Mouse (Mus musculus) heart, adult 2 months (tissue): ENCODE data around the gene Vti1a.

Experiments
- CTCF ChIP-seq: fragments of 200-600 bp; IDR thresholded peaks from 2 replicates; pipeline ENCODE4 v1.8.1; 2022; ENCODE audit warnings: antibody characterized with exemption, mild to moderate bottlenecking, moderate library complexity
- EP300 ChIP-seq: fragments of 200-500 bp; IDR thresholded peaks from 2 replicates; pipeline ENCODE4 v1.6.1; 2011; ENCODE audit warnings: low read depth, low read length, control low read depth; ENCODE audit not compliant: insufficient read depth
- POLR2A ChIP-seq: fragments of 200-500 bp; IDR thresholded peaks from 2 replicates; pipeline ENCODE4 v1.6.1; 2011; ENCODE audit warnings: mild to moderate bottlenecking, low read depth, low read length, control low read depth; ENCODE audit not compliant: insufficient read depth

DNA sequence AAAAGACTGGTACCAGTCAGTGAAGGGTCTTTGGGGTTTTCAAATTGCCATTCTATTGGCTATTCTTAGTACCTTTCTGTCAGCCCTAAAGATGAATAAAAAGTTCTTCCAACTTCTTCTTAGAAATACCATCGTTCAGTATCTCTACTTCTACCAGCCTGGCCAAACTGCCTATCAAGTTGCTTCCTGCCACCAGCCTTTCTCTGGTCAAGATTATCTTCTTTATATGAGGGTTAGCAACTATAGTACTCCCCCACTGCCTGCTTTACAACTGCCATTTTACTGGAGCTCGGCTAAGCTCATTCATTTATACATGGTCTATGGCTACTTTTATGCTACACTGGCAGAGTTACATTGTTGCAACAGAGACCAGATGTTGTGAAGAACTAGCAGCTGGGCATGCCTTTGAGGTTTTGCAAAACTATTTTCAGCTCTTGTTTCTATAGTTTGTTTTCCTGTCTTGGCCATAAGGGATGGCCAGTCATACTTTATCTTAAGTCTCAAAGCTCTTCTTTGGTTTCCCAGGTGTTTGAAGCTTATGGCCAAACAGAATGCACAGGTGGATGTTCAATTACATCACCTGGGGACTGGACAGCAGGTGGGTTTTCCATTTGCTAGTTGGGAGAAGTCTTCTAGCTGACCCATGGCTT is 25.3 kb upstream of the Vti1a start:
- no peak for TF ChIP-seq EP300
- TF ChIP-seq CTCF: no peak
- TF ChIP-seq POLR2A: no peak
